Mouse (Mus musculus) adrenal gland, postnatal 4 days (tissue): ENCODE results near the gene Cel. TPM values are rescaled to one million over a fixed set of nuclear protein-coding genes. Genes with fewer than 3 reads are reported as not detected.
A peak's percentile ranks its signal among the peaks of the same experiment; 100 is the strongest.

Experiments used
- DNase-seq, 2 experiments: peaks; one replicate each; pipeline ENCODE4 v3.0.0; 2021 to 2022; ENCODE audit warnings: low spot score in 2 of 2, mixed read lengths in 2 of 2
- total RNA-seq, 2 experiments: library from RNA; stranded (reverse); gene quantifications; 2 replicates each; pipeline ENCODE4 v1.2.3; 2021

Cel gene
- total RNA-seq, 2 experiments from 2014 or later, result 0.42 to 1,494 TPM

- DNase-seq, result no peak
These were observed 22.5 kb upstream of the Cel start for GRCm38 (mm10) chr2:28585730-28586129.

DNA sequence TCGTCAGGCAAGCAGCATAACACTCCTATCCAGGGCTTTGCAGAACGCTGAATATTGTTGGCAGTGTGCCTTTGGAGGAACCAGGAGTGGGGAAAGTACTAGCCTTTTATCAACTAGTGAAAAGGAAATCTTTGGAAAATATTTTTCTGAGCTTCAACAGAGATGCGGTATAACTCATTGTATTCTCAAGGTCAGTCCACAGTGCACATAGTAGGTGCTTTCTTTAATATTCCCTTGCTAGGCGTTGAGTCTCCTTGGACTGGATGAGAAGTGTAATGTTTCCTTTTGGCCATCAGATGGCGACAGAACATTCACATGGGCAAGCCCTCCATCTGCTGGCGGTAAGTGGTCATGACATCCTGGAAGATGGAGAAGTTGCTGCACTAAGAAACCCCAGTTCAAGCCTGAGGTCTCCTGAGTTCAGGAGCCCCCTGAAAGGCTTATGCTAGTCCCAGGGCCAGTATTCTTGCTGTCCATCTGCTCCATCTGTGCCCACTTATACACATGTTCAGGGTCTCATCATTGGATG lies 21.9 kb upstream of the Cel start:
- DNase-seq, result peak; percentile 28 to 64

DNA sequence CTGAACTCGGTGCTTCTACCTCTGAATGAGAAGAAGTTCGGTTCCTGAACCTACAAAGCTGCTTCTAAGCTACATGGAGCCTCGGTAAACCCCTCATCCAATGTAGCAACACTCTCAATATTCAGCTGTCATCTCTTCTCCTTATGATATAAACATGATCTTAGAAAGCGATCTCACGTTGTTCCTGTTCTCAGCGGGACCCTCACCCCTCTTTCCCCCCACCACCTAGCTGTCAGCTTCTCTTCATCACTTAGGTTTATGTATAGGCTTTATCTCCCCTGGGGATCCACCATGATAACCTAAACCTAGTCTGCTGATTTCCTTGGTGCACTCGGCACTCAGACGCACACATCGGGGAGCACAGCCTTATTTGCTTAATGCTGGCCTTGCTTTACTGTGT lies 20.4 kb upstream of the Cel start, which contains the start of gene Gtf3c5:
Gtf3c5 (minus strand) TSS at position 101 of the 400 bp plus-strand sequence.
- DNase-seq, result no peak

DNA sequence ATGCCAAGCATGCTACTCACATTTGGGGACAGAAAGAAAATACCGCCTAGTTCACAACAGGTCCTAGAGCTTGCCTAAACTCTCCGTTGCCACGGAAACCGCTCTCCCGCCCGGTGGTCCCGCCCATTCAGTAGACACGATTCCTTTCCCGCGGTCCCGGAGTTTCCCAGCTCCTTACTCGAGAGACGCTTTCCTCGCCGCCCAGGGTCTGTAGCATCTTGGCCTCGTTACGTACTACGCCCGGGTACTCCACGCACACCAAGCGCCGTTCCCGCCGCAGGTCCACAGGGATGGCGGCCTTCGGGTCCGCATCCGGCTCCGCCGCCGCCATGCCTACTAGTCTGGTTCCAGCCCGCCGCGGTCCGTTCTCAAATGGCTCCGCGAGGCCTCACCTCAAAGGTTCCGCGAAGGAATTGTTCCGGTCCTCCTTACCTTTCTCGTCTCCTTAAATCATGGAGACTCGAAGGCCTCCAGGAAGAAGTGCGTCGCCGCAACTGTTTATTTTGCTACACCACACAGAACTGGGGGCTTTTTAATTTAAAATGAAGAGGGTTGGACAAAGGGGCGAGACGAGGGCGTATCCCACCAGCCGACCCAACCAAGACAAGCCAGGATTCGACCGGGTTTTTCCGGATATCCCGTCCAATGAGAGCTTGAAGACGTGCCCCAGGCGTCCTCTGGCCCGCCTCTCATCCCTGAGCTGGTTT lies 19.6 kb upstream of the Cel start:
- peak; percentile 74 for DNase-seq

DNA sequence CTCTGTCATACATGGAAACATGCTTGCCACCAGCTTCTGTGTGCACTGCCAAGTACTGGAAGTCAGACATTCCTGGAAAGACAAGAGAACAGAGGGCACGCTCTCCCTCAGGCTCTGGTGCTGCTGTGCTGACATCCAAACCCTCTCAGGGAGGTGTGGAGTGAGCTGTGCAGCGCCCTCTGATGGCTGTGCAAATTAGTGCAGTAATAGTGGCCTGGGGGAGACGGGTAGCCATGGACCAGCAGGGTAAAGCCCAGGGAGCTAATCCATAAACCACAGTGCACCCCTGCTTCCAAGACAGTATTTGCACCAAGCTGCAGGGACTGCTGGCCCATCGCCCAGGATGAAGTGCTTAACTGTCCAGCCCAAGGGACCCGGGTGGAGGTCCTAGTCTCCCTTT lies 14.8 kb upstream of the Cel start:
- no peak for DNase-seq

- DNase-seq, result no peak
These were observed 13.6 kb upstream of the Cel start for GRCm38 (mm10) chr2:28576815-28577214.

GRCm38 (mm10) chr2:28575341-28575740 lies 12.1 kb upstream of the Cel start:
- no peak for DNase-seq

DNA sequence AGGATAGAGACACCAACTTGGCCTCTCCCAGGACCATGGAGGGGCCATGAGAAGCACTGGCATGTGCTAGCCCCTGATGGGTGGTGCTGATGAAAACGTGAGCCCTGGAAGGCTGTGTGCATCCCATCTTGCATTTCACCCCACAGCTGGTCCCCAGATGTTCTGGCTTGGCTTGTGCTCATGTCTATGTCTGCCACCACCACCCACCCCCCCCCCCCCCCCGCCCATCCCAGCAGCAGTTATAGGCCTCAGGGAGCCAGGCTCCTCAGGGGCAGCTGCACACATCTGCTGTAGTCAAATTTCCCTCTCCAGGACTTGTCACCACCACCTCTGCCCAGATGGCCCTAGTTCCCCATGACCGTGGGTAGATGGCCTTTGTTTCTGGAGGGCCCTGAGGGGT lies 6.7 kb upstream of the Cel start:
- DNase-seq, result no peak

- DNase-seq, result no peak
These were observed 3.3 kb upstream of the Cel start for GRCm38 (mm10) chr2:28566545-28566944.

GRCm38 (mm10) chr2:28564380-28564779 lies 1.2 kb upstream of the Cel start:
- DNase-seq, result no peak

DNA sequence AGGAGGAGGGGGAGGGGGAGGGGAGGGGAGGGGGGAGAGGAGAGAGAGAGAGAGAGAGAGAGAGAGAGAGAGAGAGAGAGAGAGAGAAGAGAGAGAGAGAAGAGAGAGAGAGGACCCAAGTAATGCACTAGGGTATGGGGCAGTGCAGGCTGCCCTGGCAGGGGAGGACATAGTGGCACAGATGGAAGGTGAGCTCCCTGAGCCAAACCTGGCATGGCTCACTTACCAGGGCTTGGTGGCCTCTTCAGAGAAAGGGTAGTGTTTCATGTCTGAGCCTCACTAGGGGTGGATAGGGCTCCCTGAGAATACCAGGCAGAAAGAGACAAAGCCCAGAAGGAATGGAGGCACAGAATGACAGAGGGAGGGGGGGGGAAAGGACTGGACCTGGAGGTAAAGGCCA lies 627 bp upstream of the Cel start:
- no peak for DNase-seq

GRCm38 (mm10) chr2:28557452-28557851 lies 5.8 kb downstream of the Cel start:
- no peak for DNase-seq

DNA sequence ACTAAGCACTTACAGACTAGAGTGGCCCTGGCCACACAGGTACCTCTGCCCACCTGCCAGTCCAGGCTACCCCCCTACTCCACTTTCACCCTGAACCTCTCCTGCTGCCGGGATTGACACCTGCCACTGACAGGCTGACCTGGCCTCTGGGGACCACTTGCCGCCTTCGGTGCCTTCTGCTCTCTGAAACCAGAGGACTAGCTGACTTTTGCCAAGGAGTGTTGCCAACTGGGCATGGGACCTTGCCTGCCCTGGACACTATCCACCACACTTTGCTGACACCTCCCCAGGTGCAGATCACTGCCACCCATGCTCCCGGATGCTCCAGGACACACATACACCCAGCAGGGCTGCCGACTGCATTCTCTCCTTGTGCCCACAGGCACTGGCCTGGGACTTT lies 10.9 kb downstream of the Cel start:
- DNase-seq, result no peak

- DNase-seq, result no peak
These were observed 14.0 kb downstream of the Cel start for GRCm38 (mm10) chr2:28549157-28549556.

DNA sequence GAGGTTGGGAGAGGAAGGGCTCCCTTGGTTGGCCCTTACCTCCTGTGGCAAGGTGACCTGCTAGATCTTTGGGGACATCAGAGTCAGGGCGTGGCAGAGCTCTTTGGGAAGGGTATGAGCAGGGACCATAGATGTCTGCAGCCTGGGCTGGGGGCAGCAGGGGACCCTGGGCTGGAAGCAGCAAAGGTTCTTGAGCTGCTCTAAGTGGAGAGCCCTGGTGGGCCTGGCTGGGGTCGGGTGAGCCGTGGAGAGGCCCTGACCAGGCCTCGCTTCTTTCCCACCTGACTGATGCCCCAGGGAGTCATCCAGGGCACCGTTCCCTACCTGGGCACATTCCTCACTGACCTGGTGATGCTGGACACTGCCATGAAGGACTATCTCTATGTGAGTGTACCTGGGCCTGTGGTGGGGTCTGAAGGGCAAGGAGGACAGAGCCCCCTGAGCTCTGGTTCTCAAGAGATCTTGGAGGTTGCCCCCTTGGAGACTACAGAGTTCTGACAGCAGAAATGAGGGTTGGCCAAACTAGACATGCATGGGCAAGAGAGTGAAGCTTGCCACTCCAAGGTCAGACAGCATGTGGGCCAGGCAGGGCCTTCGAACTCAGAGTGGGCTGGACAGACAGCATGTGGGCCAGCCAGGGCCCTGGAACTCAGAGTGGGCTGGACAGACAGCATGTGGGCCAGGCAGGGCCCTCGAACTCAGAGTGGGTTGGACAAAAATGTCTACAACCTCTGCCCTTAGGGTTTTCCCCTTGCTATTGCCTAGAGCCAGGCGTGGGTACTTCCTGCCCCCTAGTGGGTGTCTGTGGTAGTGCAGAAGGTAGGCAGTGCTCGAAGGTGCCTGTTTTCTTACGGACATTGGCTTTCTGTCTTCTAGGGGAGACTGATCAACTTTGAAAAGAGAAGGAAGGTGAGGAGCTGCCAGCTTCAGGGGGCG lies 15.7 kb downstream of the Cel start:
- peak; percentile 67 to 79 for DNase-seq

DNA sequence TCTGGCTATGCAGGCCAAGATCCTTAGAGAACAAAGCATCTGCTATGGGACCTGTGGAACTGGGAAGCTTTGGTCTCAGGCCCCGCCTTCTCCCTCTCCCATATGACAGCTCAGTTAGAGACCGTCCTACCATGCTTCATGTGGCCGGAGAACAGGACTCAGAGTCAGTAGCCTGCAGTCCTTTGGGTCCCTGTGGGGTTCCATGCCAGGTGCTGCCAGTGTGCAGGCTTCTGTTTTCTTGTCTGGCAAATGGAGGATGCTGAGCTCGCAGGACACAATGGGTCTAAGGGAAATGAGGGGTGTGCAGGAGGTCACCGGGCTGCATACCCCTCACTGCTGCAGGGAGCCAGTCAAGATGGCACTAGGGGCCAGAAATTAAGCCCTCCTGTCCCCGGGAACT lies 16.6 kb downstream of the Cel start:
- DNase-seq, result no peak

DNA sequence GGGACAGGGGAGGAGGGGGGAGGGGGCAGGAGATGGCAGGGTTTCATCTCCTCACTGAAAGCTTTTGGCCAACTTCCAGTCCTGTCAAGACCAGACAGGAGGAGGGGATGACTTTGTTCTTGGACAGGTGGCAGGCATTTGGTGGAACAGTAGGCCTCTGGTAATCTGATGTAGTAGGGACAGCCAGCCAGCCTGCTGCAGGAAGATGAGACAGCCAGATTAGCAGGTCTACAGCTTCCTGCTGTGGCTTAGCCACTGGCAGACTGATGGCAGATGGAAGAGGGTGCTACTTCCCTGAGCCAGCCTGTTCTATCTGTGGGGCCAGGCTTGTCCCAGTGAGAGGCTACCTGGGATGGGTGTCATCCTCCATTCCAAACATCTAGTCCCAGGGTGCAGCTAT lies 17.2 kb downstream of the Cel start:
- no peak for DNase-seq

DNA sequence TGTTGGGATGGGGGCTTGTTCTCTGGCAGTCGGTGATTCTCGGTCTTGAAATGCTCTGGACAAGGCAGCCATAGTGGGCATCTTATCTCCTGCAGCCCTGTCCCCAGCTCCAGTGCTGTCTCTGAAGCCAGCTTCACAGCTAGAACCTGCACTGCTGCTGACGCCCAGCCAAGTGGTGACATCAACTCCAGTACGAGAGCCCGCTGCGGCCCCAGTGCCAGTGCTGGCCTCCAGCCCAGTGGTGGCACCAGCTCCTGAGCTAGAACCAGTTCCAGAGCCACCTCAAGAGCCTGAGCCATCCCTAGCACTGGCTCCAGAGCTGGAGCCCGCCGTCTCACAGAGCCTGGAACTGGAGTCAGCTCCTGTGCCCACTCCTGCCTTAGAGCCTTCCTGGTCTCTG lies 19.3 kb downstream of the Cel start:
- no peak for DNase-seq

DNA sequence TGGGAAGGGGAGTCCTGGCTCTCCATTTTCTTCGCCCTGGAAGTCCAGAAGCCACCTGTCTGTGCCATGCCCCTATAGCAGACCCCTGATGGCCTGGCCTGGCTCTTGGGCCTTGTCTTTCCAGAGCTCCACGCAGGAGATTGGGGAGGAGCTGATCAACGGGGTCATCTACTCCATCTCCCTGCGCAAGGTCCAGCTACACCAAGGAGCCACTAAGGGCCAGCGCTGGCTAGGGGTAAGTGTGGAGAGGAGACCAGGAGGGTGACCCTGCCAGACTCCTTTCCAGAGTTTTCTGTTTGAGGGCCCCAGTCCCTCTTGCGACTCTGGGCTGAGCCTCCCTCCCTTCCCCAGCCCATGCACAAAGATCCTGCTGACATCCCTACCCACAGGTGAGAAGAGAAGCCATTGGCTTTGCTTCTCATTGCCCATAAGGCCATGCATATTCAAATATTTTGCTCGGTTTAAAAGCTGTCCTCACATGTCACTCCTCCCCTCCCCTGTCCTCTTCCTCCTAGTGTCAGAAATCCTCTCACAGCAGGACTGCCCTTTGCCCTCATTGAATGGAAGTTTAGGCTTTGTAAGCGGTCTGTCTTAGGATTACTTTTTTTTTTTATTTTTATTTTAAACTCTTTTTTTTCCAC lies 22.5 kb downstream of the Cel start:
- no peak for DNase-seq

GRCm38 (mm10) chr2:28539949-28540348 lies 23.3 kb downstream of the Cel start:
- DNase-seq, result no peak

DNA sequence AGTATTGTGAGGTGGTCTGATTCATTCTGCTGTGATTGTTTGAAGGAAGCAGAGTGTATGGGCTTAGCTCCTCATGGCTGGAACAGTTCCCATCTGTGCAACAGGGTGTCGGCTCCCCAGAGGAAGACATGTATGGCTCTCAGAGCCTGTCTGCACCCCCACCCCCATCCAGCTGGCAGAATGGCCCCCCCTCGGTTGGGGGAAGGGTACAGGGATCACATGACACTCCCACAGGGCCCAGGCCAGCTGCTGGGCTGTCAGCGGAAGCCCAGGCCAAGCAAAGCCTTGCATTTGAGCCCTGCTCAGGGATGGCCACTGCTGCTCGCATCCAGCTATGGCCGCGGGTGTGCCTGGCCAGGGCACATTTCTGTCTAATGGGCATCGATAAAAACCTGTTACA lies 24.0 kb downstream of the Cel start:
- no peak for DNase-seq

DNA sequence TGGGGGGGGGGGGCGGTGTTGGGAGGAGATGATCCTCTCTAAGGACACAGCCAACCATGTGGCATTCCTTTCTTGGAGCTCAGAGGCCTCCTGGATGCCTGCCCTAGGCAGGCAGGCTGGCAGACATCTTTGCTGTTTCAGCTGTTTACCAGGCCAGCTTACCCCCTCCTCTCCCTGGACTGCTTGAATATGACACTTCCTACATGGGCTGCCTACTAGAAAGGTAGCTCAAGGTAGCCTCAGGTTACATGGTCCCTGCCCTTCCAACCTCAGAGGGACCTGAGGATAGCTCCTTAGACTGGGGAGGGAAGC lies 24.4 kb downstream of the Cel start:
- no peak for DNase-seq
